Mouse (Mus musculus) kidney, adult 2 months (tissue): Measurements from ENCODE around the gene Meiob.

Experiments used
- CTCF ChIP-seq: fragments of 200-500 bp; conservative IDR thresholded peaks from 2 replicates; pipeline ENCODE4 v1.5.1; 2011; ENCODE audit warnings: low read depth, mild to moderate bottlenecking, control low read depth, low read length, moderate library complexity, mixed read lengths; ENCODE audit not compliant: insufficient read depth, insufficient read length
- POLR2A ChIP-seq: fragments of 200-500 bp; IDR thresholded peaks from one replicate; pipeline ENCODE4 v1.6.1; 2011; ENCODE audit warnings: low read depth, low read length, control low read depth

DNA sequence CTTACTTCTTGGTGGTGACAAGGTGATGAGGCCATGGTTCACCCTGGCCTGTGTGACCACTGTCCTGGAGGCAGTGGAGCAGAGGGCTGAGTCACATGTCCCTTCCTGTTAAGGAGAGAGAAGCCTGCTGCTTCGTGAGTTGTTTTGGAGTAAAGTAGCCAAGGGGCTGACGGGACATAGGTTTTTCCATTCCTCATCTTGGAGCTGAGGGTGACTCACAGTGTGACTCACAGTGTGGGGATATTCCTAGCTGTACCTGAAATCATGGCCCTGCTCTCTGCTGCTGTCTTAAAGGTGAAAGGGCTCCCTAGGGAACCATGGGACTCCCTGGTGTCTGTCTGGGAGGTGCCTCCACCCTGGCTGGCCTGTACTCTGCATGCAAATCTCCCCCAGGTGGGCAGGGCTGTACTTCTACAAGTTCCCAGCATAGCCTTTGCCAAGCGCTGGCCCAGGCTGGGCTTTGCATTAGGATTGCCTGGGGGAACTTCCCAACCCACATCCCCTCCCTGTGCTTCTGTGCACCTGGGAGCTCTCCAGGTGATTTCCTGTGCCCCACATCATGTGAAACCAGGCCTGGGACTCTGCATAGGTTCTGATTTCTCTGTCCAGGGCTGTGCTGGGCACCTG, 51.9 kb downstream of the Meiob start:
- TF ChIP-seq POLR2A (no peak), CTCF (no peak)
